Comparison of ENCODE assay signal across 25 mouse cellular contexts in the genomic region with DNA sequence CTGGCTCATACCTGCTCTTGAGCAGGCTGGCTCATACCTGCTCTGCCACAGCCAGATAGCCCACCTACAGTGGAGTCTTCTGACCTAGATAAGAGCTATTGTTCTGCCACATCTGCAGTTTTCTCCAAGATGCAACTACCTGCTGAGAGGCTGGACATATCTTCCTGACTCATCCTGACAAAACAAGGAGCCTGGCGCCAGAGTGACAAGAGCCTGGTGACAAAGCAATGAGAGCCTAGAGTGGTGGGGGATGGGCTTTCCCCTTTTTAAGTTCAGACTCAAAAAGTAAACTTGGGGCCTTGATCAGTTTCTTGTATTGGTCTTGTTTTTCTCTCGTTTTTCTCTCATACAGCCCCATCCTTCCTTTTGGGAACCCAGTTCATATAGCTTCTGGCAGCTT.
DNase-seq lines count a peak whose midpoint lies in the region; ATAC-seq and TF ChIP-seq lines count a peak whose summit lies in the region.
"Had no signal": no experiment of that assay in that cellular context is flagged by ENCODE, and none has a peak within 500 bp of the region (broad histone marks: within the 10 kb centered on the region; RNA-seq: fewer than 3 reads in every experiment).

No protein-coding gene starts in this region.

- DNase-seq in hindbrain, embryonic 14.5 days (ENCODE audit: low spot score) = no peak
- DNase-seq in hindbrain, postnatal 0 days (ENCODE audit: low spot score) = no peak
- DNase-seq in ES-CJ7 (ENCODE audit: low read depth, low spot score) (peak; percentile 17), ZHBTc4 (ENCODE audit: low read depth, low spot score) (peak; percentile 14)
- DNase-seq: adrenal gland, adult 2 months; adrenal gland, postnatal 10 days; adrenal gland, postnatal 25 days; B cell, adult 2 months; cerebellum, adult 11 months; cerebellum, adult 18-20 months; cerebellum, adult 8-10 months; cerebellum, adult 9-11 months; cerebellum, postnatal 14 days; cerebellum, postnatal 36 days; embryo, embryonic 11 days had no signal

- H3K4me3 ChIP-seq in hindbrain, embryonic 14.5 days (replicated peaks; ENCODE audit: low read length) = no peak overlapping the region
- H3K4me3 ChIP-seq in hindbrain, postnatal 0 days (ENCODE audit: low read length) = no peak overlapping the region
- H3K4me3 ChIP-seq: embryonic facial prominence, embryonic 13.5 days; embryonic facial prominence, embryonic 15.5 days; erythroblast, embryonic 14.5 days; forebrain, embryonic 10.5 days; forebrain, embryonic 12.5 days had no signal

- H3K36me3 ChIP-seq in hindbrain, embryonic 14.5 days (replicated peaks; ENCODE audit: control insufficient read depth, insufficient read depth) = no peaks in the 10 kb centered on the region
- H3K36me3 ChIP-seq in hindbrain, postnatal 0 days (ENCODE audit: insufficient read depth, low read length) = no peaks in the 10 kb centered on the region
- H3K36me3 ChIP-seq: embryonic facial prominence, embryonic 13.5 days; embryonic facial prominence, embryonic 15.5 days; forebrain, embryonic 10.5 days; forebrain, embryonic 12.5 days had no signal

- no peak overlapping the region for H3K9ac ChIP-seq in hindbrain, embryonic 14.5 days
- H3K9ac ChIP-seq in hindbrain, postnatal 0 days (replicated peaks; ENCODE audit: low read length) = no peak overlapping the region
- H3K9ac ChIP-seq: embryonic facial prominence, embryonic 13.5 days; embryonic facial prominence, embryonic 15.5 days; forebrain, embryonic 12.5 days had no signal

- H3K9me3 ChIP-seq in hindbrain, embryonic 14.5 days (ENCODE audit: control insufficient read depth, low read length) = no peaks in the 10 kb centered on the region
- H3K9me3 ChIP-seq in hindbrain, postnatal 0 days (ENCODE audit: low read length) = no peaks in the 10 kb centered on the region
- H3K9me3 ChIP-seq: embryonic facial prominence, embryonic 13.5 days; embryonic facial prominence, embryonic 15.5 days; forebrain, embryonic 10.5 days; forebrain, embryonic 12.5 days had no signal

- no peak for TF ChIP-seq CTCF in hindbrain, postnatal 0 days (IDR thresholded peaks at IDR 0.05; ENCODE audit: low read depth)

- 0 out of 2 replicates have a peak, but pooled peaks have one; percentile 46 for ATAC-seq in hindbrain, embryonic 14.5 days (ENCODE audit: low FRiP score)
- no peak for ATAC-seq in hindbrain, postnatal 0 days
- ATAC-seq in granulocyte monocyte progenitor cell, adult 5-6 weeks (replicated peaks; ENCODE audit: poor library complexity, severe bottlenecking) = no peak
- ATAC-seq: CD4-positive, CD25-positive, alpha-beta regulatory T cell, adult 4 months; forebrain, embryonic 14.5 days; forebrain, embryonic 16.5 days had no signal

- H3K27me3 ChIP-seq in hindbrain, embryonic 14.5 days (ENCODE audit: control insufficient read depth, insufficient read depth, low read length) = no peaks in the 10 kb centered on the region
- H3K27me3 ChIP-seq in hindbrain, postnatal 0 days (ENCODE audit: insufficient read depth, low read length) = no peaks in the 10 kb centered on the region
- H3K27me3 ChIP-seq: CH12.LX; embryonic facial prominence, embryonic 13.5 days; embryonic facial prominence, embryonic 15.5 days; forebrain, embryonic 12.5 days had no signal

- no peak overlapping the region for H3K4me2 ChIP-seq in hindbrain, embryonic 14.5 days (replicated peaks)
- H3K4me2 ChIP-seq in hindbrain, postnatal 0 days (ENCODE audit: low read depth, low read length) = no peak overlapping the region
- H3K4me2 ChIP-seq: embryonic facial prominence, embryonic 13.5 days; embryonic facial prominence, embryonic 15.5 days; forebrain, embryonic 12.5 days had no signal

- no peaks in the 10 kb centered on the region for H3K4me1 ChIP-seq in hindbrain, embryonic 14.5 days (replicated peaks; ENCODE audit: control insufficient read depth, insufficient read depth, low read length)
- no peaks in the 10 kb centered on the region for H3K4me1 ChIP-seq in hindbrain, postnatal 0 days (ENCODE audit: insufficient read depth, low read length)
- H3K4me1 ChIP-seq: embryonic facial prominence, embryonic 13.5 days; embryonic facial prominence, embryonic 15.5 days; forebrain, embryonic 10.5 days; forebrain, embryonic 12.5 days had no signal

- WGBS in hindbrain, embryonic 14.5 days = 77% methylated on average over 2 of the region's 2 CpGs
- 77% methylated on average over 2 of the region's 2 CpGs for WGBS in hindbrain, postnatal 0 days

- H3K27ac ChIP-seq in hindbrain, embryonic 14.5 days = no peak overlapping the region
- no peak overlapping the region for H3K27ac ChIP-seq in hindbrain, postnatal 0 days
- H3K27ac ChIP-seq: embryonic facial prominence, embryonic 13.5 days; embryonic facial prominence, embryonic 15.5 days; forebrain, embryonic 10.5 days; forebrain, embryonic 12.5 days had no signal

Comparison
In these comparisons a context has a peak if more than half of its experiments do, and no peak if none do; other contexts are left out.
1. DNase-seq: peak in ES-CJ7 (single experiment) and ZHBTc4 (single experiment); none in hindbrain, embryonic 14.5 days (single experiment) and hindbrain, postnatal 0 days (single experiment).